Mouse (Mus musculus): ENCODE measurements around the gene Ino80e. TPM values are rescaled to one million over a fixed set of nuclear protein-coding genes. Genes with fewer than 3 reads are reported as not detected.

The Ino80e gene
- polyA plus RNA-seq, 1 experiment from 2014 or later: 92.4 TPM

- Histone ChIP-seq H3K27ac (ENCODE audit: low read depth, low read length) (no peak overlapping the region), H3K4me3 (ENCODE audit: low read depth, low read length) (no peak overlapping the region), H3K36me3 (ENCODE audit: control insufficient read depth, insufficient read depth, low read length) (no peaks in the 10 kb centered on the region), H3K4me1 (ENCODE audit: control insufficient read depth, insufficient read depth, low read length) (peaks cover 23% of the 10 kb centered on the region), H3K9ac (replicated peaks; ENCODE audit: low read depth, low read length) (0 out of 2 replicates have a peak overlapping the region, but pooled peaks have one; percentile 11), H3K9me3 (ENCODE audit: control insufficient read depth, low read length) (no peaks in the 10 kb centered on the region), H3K27me3 (ENCODE audit: control insufficient read depth, insufficient read depth, low read length) (no peaks in the 10 kb centered on the region), H3K4me2 (ENCODE audit: low read depth, low read length) (peak overlapping the region; percentile 71)
- no peak for ATAC-seq (ENCODE audit: low read depth)
- WGBS: 29% methylated on average over 8 of the region's 8 CpGs
These were observed 36.8 kb downstream of the Ino80e start for GRCm38 (mm10) chr7:126825403-126825802.

GRCm38 (mm10) chr7:126823940-126824339, 38.2 kb downstream of the Ino80e start:
- WGBS: 11% methylated on average over 10 of the region's 10 CpGs
- ATAC-seq (ENCODE audit: low read depth): peak; percentile 18; the same call in 1 of the 2 replicates
- peak overlapping the region; percentile 88 for H3K27ac ChIP-seq (ENCODE audit: low read depth, low read length)
- H3K9ac ChIP-seq (replicated peaks; ENCODE audit: low read depth, low read length): peak overlapping the region; percentile 93
- peak overlapping the region; percentile 71 for H3K4me2 ChIP-seq (ENCODE audit: low read depth, low read length)
- H3K9me3 ChIP-seq (ENCODE audit: control insufficient read depth, low read length): no peaks in the 10 kb centered on the region
- no peaks in the 10 kb centered on the region for H3K27me3 ChIP-seq (ENCODE audit: control insufficient read depth, insufficient read depth, low read length)
- H3K4me1 ChIP-seq (ENCODE audit: control insufficient read depth, insufficient read depth, low read length): peaks cover 23% of the 10 kb centered on the region
- H3K4me3 ChIP-seq (ENCODE audit: low read depth, low read length): peak overlapping the region; percentile 71
- H3K36me3 ChIP-seq (ENCODE audit: control insufficient read depth, insufficient read depth, low read length): no peaks in the 10 kb centered on the region

GRCm38 (mm10) chr7:126823202-126823711, 38.9 kb downstream of the Ino80e start:
- peak overlapping the region; percentile 71 for H3K4me2 ChIP-seq (ENCODE audit: low read depth, low read length)
- ATAC-seq (ENCODE audit: low read depth): peak; percentile 78

GRCm38 (mm10) chr7:126822741-126823140, 39.4 kb downstream of the Ino80e start:
- WGBS: 10% methylated on average over 9 of the region's 9 CpGs
- Histone ChIP-seq H3K27ac (ENCODE audit: low read depth, low read length) (peak overlapping the region; percentile 88), H3K4me3 (ENCODE audit: low read depth, low read length) (peak overlapping the region; percentile 71), H3K4me2 (ENCODE audit: low read depth, low read length) (peak overlapping the region; percentile 71), H3K27me3 (ENCODE audit: control insufficient read depth, insufficient read depth, low read length) (no peaks in the 10 kb centered on the region), H3K9ac (replicated peaks; ENCODE audit: low read depth, low read length) (peak overlapping the region; percentile 93), H3K9me3 (ENCODE audit: control insufficient read depth, low read length) (no peaks in the 10 kb centered on the region), H3K4me1 (ENCODE audit: control insufficient read depth, insufficient read depth, low read length) (peaks cover 23% of the 10 kb centered on the region), H3K36me3 (ENCODE audit: control insufficient read depth, insufficient read depth, low read length) (no peaks in the 10 kb centered on the region)
- ATAC-seq (ENCODE audit: low read depth): peak; percentile 16

More at GRCm38 (mm10) chr7:126823202-126823711, 38.9 kb downstream of the Ino80e start:
- Histone ChIP-seq H3K36me3 (ENCODE audit: control insufficient read depth, insufficient read depth, low read length) (no peaks in the 10 kb centered on the region), H3K9me3 (ENCODE audit: control insufficient read depth, low read length) (no peaks in the 10 kb centered on the region), H3K4me1 (ENCODE audit: control insufficient read depth, insufficient read depth, low read length) (peaks cover 23% of the 10 kb centered on the region), H3K9ac (replicated peaks; ENCODE audit: low read depth, low read length) (peak overlapping the region; percentile 93), H3K27ac (ENCODE audit: low read depth, low read length) (peak overlapping the region; percentile 88), H3K4me3 (ENCODE audit: low read depth, low read length) (peak overlapping the region; percentile 71), H3K27me3 (ENCODE audit: control insufficient read depth, insufficient read depth, low read length) (no peaks in the 10 kb centered on the region)
- 0% methylated on average over 13 of the region's 19 CpGs for WGBS

- no peak for ATAC-seq (ENCODE audit: low read depth)
These were observed 40.2 kb downstream of the Ino80e start for GRCm38 (mm10) chr7:126821835-126822511.

GRCm38 (mm10) chr7:126818818-126819217, 43.4 kb downstream of the Ino80e start:
- no peak overlapping the region for H3K9ac ChIP-seq (replicated peaks; ENCODE audit: low read depth, low read length)
- H3K4me1 ChIP-seq (ENCODE audit: control insufficient read depth, insufficient read depth, low read length): peaks cover 8% of the 10 kb centered on the region
- ATAC-seq (ENCODE audit: low read depth): no peak
- 42% methylated on average over 1 of the region's 1 CpGs for WGBS
- no peak overlapping the region for H3K27ac ChIP-seq (ENCODE audit: low read depth, low read length)
- H3K27me3 ChIP-seq (ENCODE audit: control insufficient read depth, insufficient read depth, low read length): no peaks in the 10 kb centered on the region
- H3K36me3 ChIP-seq (ENCODE audit: control insufficient read depth, insufficient read depth, low read length): no peaks in the 10 kb centered on the region
- no peaks in the 10 kb centered on the region for H3K9me3 ChIP-seq (ENCODE audit: control insufficient read depth, low read length)
- H3K4me3 ChIP-seq (ENCODE audit: low read depth, low read length): no peak overlapping the region
- no peak overlapping the region for H3K4me2 ChIP-seq (ENCODE audit: low read depth, low read length)

More at GRCm38 (mm10) chr7:126821835-126822511, 40.2 kb downstream of the Ino80e start:
- Histone ChIP-seq H3K4me2 (ENCODE audit: low read depth, low read length) (peak overlapping the region; percentile 71), H3K4me1 (ENCODE audit: control insufficient read depth, insufficient read depth, low read length) (peaks cover 23% of the 10 kb centered on the region), H3K27ac (ENCODE audit: low read depth, low read length) (peak overlapping the region; percentile 88), H3K4me3 (ENCODE audit: low read depth, low read length) (peak overlapping the region; percentile 71; the same call in 1 of the 2 replicates), H3K27me3 (ENCODE audit: control insufficient read depth, insufficient read depth, low read length) (no peaks in the 10 kb centered on the region), H3K9ac (replicated peaks; ENCODE audit: low read depth, low read length) (peak overlapping the region; percentile 93), H3K36me3 (ENCODE audit: control insufficient read depth, insufficient read depth, low read length) (no peaks in the 10 kb centered on the region), H3K9me3 (ENCODE audit: control insufficient read depth, low read length) (no peaks in the 10 kb centered on the region)
- 19% methylated on average over 7 of the region's 7 CpGs for WGBS

- no peak overlapping the region for H3K4me2 ChIP-seq (ENCODE audit: low read depth, low read length)
- H3K27ac ChIP-seq (ENCODE audit: low read depth, low read length): no peak overlapping the region
- 92% methylated on average over 7 of the region's 7 CpGs for WGBS
- no peak overlapping the region for H3K4me3 ChIP-seq (ENCODE audit: low read depth, low read length)
- no peak overlapping the region for H3K9ac ChIP-seq (replicated peaks; ENCODE audit: low read depth, low read length)
- ATAC-seq (ENCODE audit: low read depth): no peak
- H3K4me1 ChIP-seq (ENCODE audit: control insufficient read depth, insufficient read depth, low read length): peaks cover 7% of the 10 kb centered on the region
- no peaks in the 10 kb centered on the region for H3K36me3 ChIP-seq (ENCODE audit: control insufficient read depth, insufficient read depth, low read length)
- H3K9me3 ChIP-seq (ENCODE audit: control insufficient read depth, low read length): no peaks in the 10 kb centered on the region
- no peaks in the 10 kb centered on the region for H3K27me3 ChIP-seq (ENCODE audit: control insufficient read depth, insufficient read depth, low read length)
These were observed 44.6 kb downstream of the Ino80e start for GRCm38 (mm10) chr7:126817595-126817994.

- H3K9me3 ChIP-seq (ENCODE audit: control insufficient read depth, low read length): no peaks in the 10 kb centered on the region
- ATAC-seq (ENCODE audit: low read depth): no peak
- no peaks in the 10 kb centered on the region for H3K36me3 ChIP-seq (ENCODE audit: control insufficient read depth, insufficient read depth, low read length)
- H3K9ac ChIP-seq (replicated peaks; ENCODE audit: low read depth, low read length): no peak overlapping the region
- no peaks in the 10 kb centered on the region for H3K27me3 ChIP-seq (ENCODE audit: control insufficient read depth, insufficient read depth, low read length)
- no peaks in the 10 kb centered on the region for H3K4me1 ChIP-seq (ENCODE audit: control insufficient read depth, insufficient read depth, low read length)
- WGBS: 91% methylated on average over 8 of the region's 8 CpGs
- H3K27ac ChIP-seq (ENCODE audit: low read depth, low read length): no peak overlapping the region
- H3K4me2 ChIP-seq (ENCODE audit: low read depth, low read length): no peak overlapping the region
- H3K4me3 ChIP-seq (ENCODE audit: low read depth, low read length): no peak overlapping the region
These were observed 45.7 kb downstream of the Ino80e start for GRCm38 (mm10) chr7:126816494-126816893.

- H3K4me3 ChIP-seq (ENCODE audit: low read depth, low read length): no peak overlapping the region
- ATAC-seq (ENCODE audit: low read depth): no peak
- no peak overlapping the region for H3K9ac ChIP-seq (replicated peaks; ENCODE audit: low read depth, low read length)
- no peak overlapping the region for H3K4me2 ChIP-seq (ENCODE audit: low read depth, low read length)
- H3K36me3 ChIP-seq (ENCODE audit: control insufficient read depth, insufficient read depth, low read length): no peaks in the 10 kb centered on the region
- H3K9me3 ChIP-seq (ENCODE audit: control insufficient read depth, low read length): no peaks in the 10 kb centered on the region
- no peaks in the 10 kb centered on the region for H3K27me3 ChIP-seq (ENCODE audit: control insufficient read depth, insufficient read depth, low read length)
- H3K4me1 ChIP-seq (ENCODE audit: control insufficient read depth, insufficient read depth, low read length): no peaks in the 10 kb centered on the region
- H3K27ac ChIP-seq (ENCODE audit: low read depth, low read length): no peak overlapping the region
- WGBS: 52% methylated on average over 8 of the region's 8 CpGs
These were observed 46.4 kb downstream of the Ino80e start for GRCm38 (mm10) chr7:126815726-126816222.

All from neural tube, embryonic 14.5 days (tissue).